Mouse (Mus musculus) liver, adult 2 months (tissue): Measurements from ENCODE around the gene Ccdc194. TPM values are rescaled to one million over a fixed set of nuclear protein-coding genes. Genes with fewer than 3 reads are reported as not detected.

Experiments
- DNase-seq: peaks from one replicate; pipeline ENCODE4 v3.0.0-alpha.2; 2011; ENCODE audit warnings: low read depth, low spot score; ENCODE audit errors: extremely low read depth
- H3K27ac ChIP-seq: fragments of 200-500 bp; replicated peaks from 2 replicates; pipeline ENCODE4 v1.5.1; 2012; ENCODE audit warnings: low read depth, mild to moderate bottlenecking, control low read depth, inconsistent platforms, low read length; ENCODE audit not compliant: insufficient read depth
- H3K27me3 ChIP-seq: fragments of 200-500 bp; 2 replicates; pipeline ENCODE4 v1.6.1; 2012; ENCODE audit warnings: mild to moderate bottlenecking, moderate library complexity, low read length, inconsistent platforms; ENCODE audit not compliant: control insufficient read depth, insufficient read depth
- H3K36me3 ChIP-seq: fragments of 200-500 bp; 2 replicates; pipeline ENCODE4 v1.6.1; 2012; ENCODE audit warnings: low read length, inconsistent platforms; ENCODE audit not compliant: control insufficient read depth, insufficient read depth
- H3K4me1 ChIP-seq: fragments of 200-500 bp; 2 replicates; pipeline ENCODE4 v1.6.1; 2011; ENCODE audit warnings: low read length; ENCODE audit not compliant: control insufficient read depth, insufficient read depth
- H3K4me3 ChIP-seq: fragments of 200-500 bp; 2 replicates; pipeline ENCODE4 v1.5.1; 2011; ENCODE audit warnings: low read depth, mild to moderate bottlenecking, control low read depth, low read length, moderate library complexity; ENCODE audit not compliant: insufficient read depth
- H3K79me2 ChIP-seq: fragments of 200-500 bp; 2 replicates; pipeline ENCODE4 v1.6.1; 2012; ENCODE audit warnings: inconsistent platforms, mild to moderate bottlenecking, low read length, moderate library complexity; ENCODE audit not compliant: control insufficient read depth, insufficient read depth
- H3K9ac ChIP-seq: fragments of 200-500 bp; 2 replicates; pipeline ENCODE4 v1.6.1; 2012; ENCODE audit warnings: low read depth, mild to moderate bottlenecking, control low read depth, inconsistent platforms, low read length
- CTCF ChIP-seq: fragments of 200-500 bp; IDR thresholded peaks from 2 replicates; pipeline ENCODE4 v1.5.1; 2011; ENCODE audit warnings: low read depth, low read length, control low read depth
- POLR2A ChIP-seq: fragments of 200-500 bp; IDR thresholded peaks from 2 replicates; pipeline ENCODE4 v1.6.1; 2011; ENCODE audit warnings: low read length, control low read depth; ENCODE audit not compliant: insufficient read depth; ENCODE audit errors: extremely low read depth
- WGBS: fragments of 180-500 bp; shearing (Covaris S2); methylation state at CpG from one replicate; pipeline ENCODE4 v1.1.7; 2018; 5-methylcytosine and 5-hydroxymethylcytosine counted together
- polyA plus RNA-seq: library from polyadenylated mRNA; depleted of rRNA; stranded (reverse); fragments of >200 nt; gene quantifications from 2 replicates; pipeline ENCODE4 v1.2.3, GENCODE M21; 2012; rRNA removed
- total RNA-seq: library from RNA; depleted of rRNA; stranded (reverse); fragments of >200 nt; gene quantifications from 2 replicates; pipeline ENCODE4 v1.2.3, GENCODE M21; 2014; rRNA removed

Ccdc194 gene
- total and polyA plus RNA-seq, 2 experiments: not detected

- no peak for DNase-seq
- H3K79me2 ChIP-seq: peaks cover 13% of the 10 kb centered on the region; the same call in 1 of the 2 replicates
- no peak overlapping the region for H3K9ac ChIP-seq
- peaks cover 6% of the 10 kb centered on the region for H3K4me1 ChIP-seq
- no peaks in the 10 kb centered on the region for H3K27me3 ChIP-seq
- 96% methylated on average over 17 of the region's 17 CpGs for WGBS
- TF ChIP-seq CTCF: no peak
- TF ChIP-seq POLR2A: no peak
- no peak overlapping the region for H3K27ac ChIP-seq
- H3K36me3 ChIP-seq: no peaks in the 10 kb centered on the region
- no peak overlapping the region for H3K4me3 ChIP-seq
These were observed 53.6 kb downstream of the Ccdc194 start for GRCm38 (mm10) chr8:71471861-71472260.

GRCm38 (mm10) chr8:71470913-71471255 is 54.6 kb downstream of the Ccdc194 start:
- no peak for TF ChIP-seq POLR2A
- no peak for TF ChIP-seq CTCF
- Histone ChIP-seq H3K4me3 (no peak overlapping the region), H3K4me1 (peaks cover 6% of the 10 kb centered on the region), H3K27me3 (no peaks in the 10 kb centered on the region), H3K27ac (no peak overlapping the region), H3K36me3 (no peaks in the 10 kb centered on the region), H3K9ac (no peak overlapping the region), H3K79me2 (peaks cover 13% of the 10 kb centered on the region; the same call in 1 of the 2 replicates)
- no peak for DNase-seq
- 78% methylated on average over 5 of the region's 5 CpGs for WGBS

- Histone ChIP-seq H3K27ac (no peak overlapping the region), H3K4me3 (no peak overlapping the region), H3K4me1 (peaks cover 11% of the 10 kb centered on the region), H3K36me3 (no peaks in the 10 kb centered on the region), H3K79me2 (peaks cover 13% of the 10 kb centered on the region; the same call in 1 of the 2 replicates), H3K27me3 (no peaks in the 10 kb centered on the region), H3K9ac (no peak overlapping the region; the same call in 1 of the 2 replicates)
- no peak for DNase-seq
- 87% methylated on average over 3 of the region's 3 CpGs for WGBS
- TF ChIP-seq CTCF (no peak), POLR2A (no peak)
These were observed 55.2 kb downstream of the Ccdc194 start for GRCm38 (mm10) chr8:71470146-71470912.

Other genes with a start within 250 kb of the Ccdc194 start
- gene Use1, start 158.9 kb downstream of the Ccdc194 start, total RNA-seq: 76.6 and 82.2 TPM in 2 replicates
- gene Use1, start 158.9 kb downstream of the Ccdc194 start, polyA plus RNA-seq: 60.2 and 69.9 TPM in 2 replicates
- 8.0 and 8.1 TPM in 2 replicates for gene Ocel1, start 154.4 kb downstream of the Ccdc194 start, total RNA-seq
- 9.2 and 17.1 TPM in 2 replicates for gene Ocel1, start 154.4 kb downstream of the Ccdc194 start, polyA plus RNA-seq
- 73.9 and 117 TPM in 2 replicates for gene Nr2f6, start 143.8 kb downstream of the Ccdc194 start, total RNA-seq
- gene Nr2f6, start 143.8 kb downstream of the Ccdc194 start, polyA plus RNA-seq: 319 and 341 TPM in 2 replicates
- 7.9 and 9.7 TPM in 2 replicates for gene Ushbp1, start 129.9 kb downstream of the Ccdc194 start, total RNA-seq
- gene Ushbp1, start 129.9 kb downstream of the Ccdc194 start, polyA plus RNA-seq: 7.9 and 13.6 TPM in 2 replicates
- gene Babam1, start 128.8 kb downstream of the Ccdc194 start, total RNA-seq: 42.7 and 44.8 TPM in 2 replicates
- gene Babam1, start 128.8 kb downstream of the Ccdc194 start, polyA plus RNA-seq: 98.5 and 106 TPM in 2 replicates
- 0.09 and 0.34 TPM in 2 replicates for gene Ankle1, start 119.7 kb downstream of the Ccdc194 start, total RNA-seq
- 0.11 and 0.22 TPM in 2 replicates for gene Ankle1, start 119.7 kb downstream of the Ccdc194 start, polyA plus RNA-seq
- 3.1 and 5.0 TPM in 2 replicates for gene Abhd8, start 62.1 kb downstream of the Ccdc194 start, total RNA-seq
- gene Abhd8, start 62.1 kb downstream of the Ccdc194 start, polyA plus RNA-seq: 6.7 and 11.7 TPM in 2 replicates
- gene Mrpl34, start 60.8 kb downstream of the Ccdc194 start, total RNA-seq: 35.1 and 48.2 TPM in 2 replicates
- 104 and 123 TPM in 2 replicates for gene Mrpl34, start 60.8 kb downstream of the Ccdc194 start, polyA plus RNA-seq
- 7.7 and 8.3 TPM in 2 replicates for gene Dda1, start 56.5 kb downstream of the Ccdc194 start, total RNA-seq
- 32.5 and 34.1 TPM in 2 replicates for gene Dda1, start 56.5 kb downstream of the Ccdc194 start, polyA plus RNA-seq
- 2.3 and 3.8 TPM in 2 replicates for gene Ano8, start 39.7 kb downstream of the Ccdc194 start, total RNA-seq
- 3.7 and 5.2 TPM in 2 replicates for gene Ano8, start 39.7 kb downstream of the Ccdc194 start, polyA plus RNA-seq
- gene Gtpbp3, start 37.6 kb downstream of the Ccdc194 start, total RNA-seq: 11.6 and 12.7 TPM in 2 replicates
- 12.9 and 15.5 TPM in 2 replicates for gene Gtpbp3, start 37.6 kb downstream of the Ccdc194 start, polyA plus RNA-seq
- 15.3 and 22.8 TPM in 2 replicates for gene Plvap, start 14.0 kb downstream of the Ccdc194 start, total RNA-seq
- 128 and 132 TPM in 2 replicates for gene Plvap, start 14.0 kb downstream of the Ccdc194 start, polyA plus RNA-seq
- gene Bst2, start 11.7 kb upstream of the Ccdc194 start, total RNA-seq: 603 and 678 TPM in 2 replicates
- 798 and 871 TPM in 2 replicates for gene Bst2, start 11.7 kb upstream of the Ccdc194 start, polyA plus RNA-seq
- gene Mvb12a, start 17.2 kb upstream of the Ccdc194 start, total RNA-seq: 98.9 and 105 TPM in 2 replicates
- gene Mvb12a, start 17.2 kb upstream of the Ccdc194 start, polyA plus RNA-seq: 164 and 165 TPM in 2 replicates
- gene Tmem221, start 33.2 kb upstream of the Ccdc194 start, total RNA-seq: 0.46 and 0.47 TPM in 2 replicates
- 0.14 and 0.55 TPM in 2 replicates for gene Tmem221, start 33.2 kb upstream of the Ccdc194 start, polyA plus RNA-seq
- gene Nxnl1, start 40.9 kb upstream of the Ccdc194 start, total RNA-seq: not detected in 2 replicates
- not detected in 2 replicates for gene Nxnl1, start 40.9 kb upstream of the Ccdc194 start, polyA plus RNA-seq
- 6.8 and 7.2 TPM in 2 replicates for gene Slc27a1, start 43.2 kb upstream of the Ccdc194 start, total RNA-seq
- 12.5 and 15.7 TPM in 2 replicates for gene Slc27a1, start 43.2 kb upstream of the Ccdc194 start, polyA plus RNA-seq
- 111 and 113 TPM in 2 replicates for gene Pgls, start 66.5 kb upstream of the Ccdc194 start, total RNA-seq
- 119 and 124 TPM in 2 replicates for gene Pgls, start 66.5 kb upstream of the Ccdc194 start, polyA plus RNA-seq
- gene Fam129c, start 71.9 kb upstream of the Ccdc194 start, total RNA-seq: 0.92 and 1.3 TPM in 2 replicates
- 0.73 and 2.1 TPM in 2 replicates for gene Fam129c, start 71.9 kb upstream of the Ccdc194 start, polyA plus RNA-seq
- 43.2 and 55.0 TPM in 2 replicates for gene Colgalt1, start 85.3 kb upstream of the Ccdc194 start, total RNA-seq
- 65.3 and 77.3 TPM in 2 replicates for gene Colgalt1, start 85.3 kb upstream of the Ccdc194 start, polyA plus RNA-seq
- 0.09 and 0.20 TPM in 2 replicates for gene Unc13a, start 146.0 kb upstream of the Ccdc194 start, total RNA-seq
- 0.15 and 0.72 TPM in 2 replicates for gene Unc13a, start 146.0 kb upstream of the Ccdc194 start, polyA plus RNA-seq
- gene Jak3, start 150.6 kb upstream of the Ccdc194 start, total RNA-seq: 4.0 and 4.6 TPM in 2 replicates
- 5.7 and 7.9 TPM in 2 replicates for gene Jak3, start 150.6 kb upstream of the Ccdc194 start, polyA plus RNA-seq
- 0.74 and 1.1 TPM in 2 replicates for gene Insl3, start 163.5 kb upstream of the Ccdc194 start, total RNA-seq
- gene Insl3, start 163.5 kb upstream of the Ccdc194 start, polyA plus RNA-seq: 4.9 and 8.2 TPM in 2 replicates
- 0.92 and 1.3 TPM in 2 replicates for gene B3gnt3, start 176.1 kb upstream of the Ccdc194 start, total RNA-seq
- gene B3gnt3, start 176.1 kb upstream of the Ccdc194 start, polyA plus RNA-seq: 1.5 and 2.6 TPM in 2 replicates
- gene Fcho1, start 200.0 kb upstream of the Ccdc194 start, total RNA-seq: 0.18 and 0.87 TPM in 2 replicates
- 0.44 and 2.8 TPM in 2 replicates for gene Fcho1, start 200.0 kb upstream of the Ccdc194 start, polyA plus RNA-seq